Mouse (Mus musculus) midbrain, embryonic 14.5 days (tissue): Measurements from ENCODE around the gene Slc2a12. TPM values are rescaled to one million over a fixed set of nuclear protein-coding genes. Genes with fewer than 3 reads are reported as not detected.

Experiments used
- ATAC-seq: fragments of 200-750 bp; cut with Nextera tagmentation; 2 replicates; pipeline ENCODE4 v1.8.0; 2017; ENCODE audit warnings: moderate number of reproducible peaks, moderate library complexity; ENCODE audit not compliant: low FRiP score, low TSS enrichment
- DNase-seq: peaks from one replicate; pipeline ENCODE4 v3.0.0-alpha.2; 2015
- H3K27ac ChIP-seq: fragments of 300-500 bp; sonication (generic); replicated peaks from 2 replicates; pipeline ENCODE4 v1.5.1; 2014; ENCODE audit warnings: mild to moderate bottlenecking, low read depth, low read length, moderate library complexity
- H3K27me3 ChIP-seq: fragments of 300-500 bp; sonication (generic); 2 replicates; pipeline ENCODE4 v1.6.1; 2014; ENCODE audit warnings: low read length, control low read depth, mixed read lengths; ENCODE audit not compliant: control insufficient read depth, insufficient read depth
- H3K36me3 ChIP-seq: fragments of 300-500 bp; sonication (generic); 2 replicates; pipeline ENCODE4 v1.6.1; 2014; ENCODE audit warnings: low read length, control low read depth; ENCODE audit not compliant: control insufficient read depth, insufficient read depth
- H3K4me1 ChIP-seq: fragments of 300-500 bp; sonication (generic); 2 replicates; pipeline ENCODE4 v1.6.1; 2014; ENCODE audit warnings: mild to moderate bottlenecking, antibody characterized with exemption, low read length, control low read depth; ENCODE audit not compliant: control insufficient read depth, insufficient read depth
- H3K4me2 ChIP-seq: fragments of 300-500 bp; sonication (generic); 2 replicates; pipeline ENCODE4 v1.6.1; 2014; ENCODE audit warnings: mild to moderate bottlenecking, low read length, moderate library complexity
- H3K4me3 ChIP-seq: fragments of 300-500 bp; sonication (generic); replicated peaks from 2 replicates; pipeline ENCODE4 v1.5.1; 2014; ENCODE audit warnings: low read depth, low read length
- H3K9ac ChIP-seq: fragments of 300-500 bp; sonication (generic); replicated peaks from 2 replicates; pipeline ENCODE4 v1.6.1; 2014; ENCODE audit warnings: mild to moderate bottlenecking, low read length, moderate library complexity
- H3K9me3 ChIP-seq: fragments of 300-500 bp; sonication (generic); 2 replicates; pipeline ENCODE4 v1.6.1; 2016; ENCODE audit warnings: low read length, control low read depth, mixed read lengths; ENCODE audit not compliant: control insufficient read depth
- WGBS: fragments of 180-500 bp; shearing (Covaris S2); extraction: QIAGEN DNeasy Blood & Tissue Kit; methylation state at CpG from one replicate; pipeline ENCODE4 v1.1.7; 2014; 5-methylcytosine and 5-hydroxymethylcytosine counted together
- polyA plus RNA-seq: library from polyadenylated mRNA; unstranded; fragments of >200 nt; fragmentation: Nextera tagmentation; extraction: Ambion mirVana; gene quantifications from 2 replicates; pipeline ENCODE4 v1.2.1, GENCODE M21; 2014

Gene Slc2a12
- polyA plus RNA-seq, 1 experiment from 2014 or later = 4.6 TPM

DNA sequence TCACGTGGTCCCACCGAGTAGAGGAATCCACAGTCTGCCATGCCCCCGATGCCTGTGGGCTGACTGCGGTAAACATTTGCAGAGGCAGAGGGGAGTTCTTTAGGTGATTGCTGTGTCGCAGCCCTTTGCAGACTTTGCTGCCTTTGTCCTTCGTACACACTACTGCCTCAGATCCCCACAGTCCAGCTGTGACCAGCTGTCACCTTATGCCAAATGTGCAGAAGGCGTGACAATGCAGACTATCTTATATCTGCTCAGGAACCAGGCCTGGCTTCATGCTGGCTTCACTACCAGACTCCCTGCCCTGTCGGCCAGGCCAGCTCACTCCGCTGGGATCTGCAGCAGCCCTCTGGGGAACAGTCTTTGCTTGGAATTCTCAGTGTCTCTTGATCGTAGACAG, 29.5 kb upstream of the Slc2a12 start:
- 33% methylated on average over 10 of the region's 10 CpGs for WGBS

DNA sequence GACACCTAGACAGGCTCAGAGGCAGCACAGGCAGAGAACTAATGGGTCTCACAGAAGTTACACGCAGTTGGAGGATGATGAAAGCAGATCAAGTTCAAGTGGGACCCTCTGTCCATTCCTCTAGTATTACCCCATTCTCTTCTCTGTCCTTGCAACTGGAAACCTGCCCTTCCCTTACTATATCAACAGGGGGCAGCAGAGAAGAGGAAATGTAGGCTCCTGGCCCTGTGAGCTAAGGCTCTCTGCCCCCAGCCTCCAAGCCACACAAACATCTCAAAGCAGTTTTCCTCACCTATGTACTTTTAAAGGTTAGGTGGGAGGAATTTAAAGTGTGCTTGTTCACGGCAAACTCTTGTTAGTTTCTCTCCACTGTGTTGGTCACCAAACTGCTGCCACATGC, 26.0 kb upstream of the Slc2a12 start:
- Histone ChIP-seq H3K4me3 (no peak overlapping the region), H3K36me3 (no peaks in the 10 kb centered on the region), H3K4me1 (no peaks in the 10 kb centered on the region), H3K27ac (no peak overlapping the region), H3K9me3 (no peaks in the 10 kb centered on the region), H3K4me2 (no peak overlapping the region), H3K9ac (no peak overlapping the region), H3K27me3 (no peaks in the 10 kb centered on the region)
- WGBS = 67% methylated on average over 2 of the region's 2 CpGs
- peak; percentile 28 for DNase-seq
- no peak for ATAC-seq

More for the DNA sequence above, 29.5 kb upstream of the Slc2a12 start:
- H3K9me3 ChIP-seq = no peaks in the 10 kb centered on the region
- H3K27ac ChIP-seq = no peak overlapping the region
- no peaks in the 10 kb centered on the region for H3K36me3 ChIP-seq
- H3K4me2 ChIP-seq = no peak overlapping the region
- no peaks in the 10 kb centered on the region for H3K4me1 ChIP-seq
- DNase-seq (no peak), ATAC-seq (no peak)
- H3K9ac ChIP-seq = no peak overlapping the region
- no peaks in the 10 kb centered on the region for H3K27me3 ChIP-seq
- no peak overlapping the region for H3K4me3 ChIP-seq

DNA sequence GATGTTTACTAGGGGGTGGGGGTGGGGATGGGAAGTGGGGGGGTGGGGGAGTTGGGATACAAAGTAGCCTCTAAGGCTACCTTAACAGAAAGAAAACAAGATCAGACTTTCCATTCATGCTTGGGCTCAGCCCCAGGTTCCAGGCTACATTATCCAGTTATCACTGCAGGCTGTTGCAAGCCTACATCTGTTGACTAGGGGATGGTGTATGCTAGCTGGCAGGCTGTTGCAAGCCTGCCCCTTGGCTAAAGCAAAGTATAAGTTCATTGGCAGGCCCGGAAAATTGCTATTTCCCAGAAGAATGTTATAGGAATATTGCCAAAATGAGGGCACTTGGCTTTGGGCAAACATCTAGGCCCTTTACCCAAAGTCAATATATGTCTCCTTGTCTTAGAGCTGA, 16.0 kb upstream of the Slc2a12 start:
- H3K36me3 ChIP-seq = no peaks in the 10 kb centered on the region
- no peak overlapping the region for H3K4me2 ChIP-seq
- H3K4me3 ChIP-seq = no peak overlapping the region
- H3K9me3 ChIP-seq = no peaks in the 10 kb centered on the region
- H3K27ac ChIP-seq = no peak overlapping the region
- no peaks in the 10 kb centered on the region for H3K4me1 ChIP-seq
- 81% methylated on average over 1 of the region's 1 CpGs for WGBS
- H3K27me3 ChIP-seq = no peaks in the 10 kb centered on the region
- ATAC-seq (no peak), DNase-seq (no peak)
- H3K9ac ChIP-seq = no peak overlapping the region

DNA sequence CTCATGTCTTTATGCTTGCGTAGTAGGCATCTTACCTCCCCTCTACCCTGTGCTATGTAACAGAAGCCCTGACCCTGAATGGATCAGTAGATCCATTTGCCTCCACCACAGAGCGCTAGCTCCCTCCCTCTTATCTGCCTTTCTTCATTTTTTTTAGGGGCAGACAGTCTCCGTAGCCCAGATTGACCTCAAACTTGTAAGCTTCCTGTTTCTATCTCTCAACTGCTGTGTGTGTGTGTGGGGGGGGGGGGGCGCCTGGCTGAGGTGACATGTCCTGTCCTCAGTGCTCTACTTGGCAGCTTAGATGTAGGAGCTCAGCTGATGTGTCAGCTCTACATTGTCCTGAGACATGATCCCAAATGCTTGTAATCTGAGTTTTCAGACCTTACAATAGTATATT, 13.7 kb upstream of the Slc2a12 start:
- DNase-seq (no peak), ATAC-seq (no peak)
- no peak overlapping the region for H3K4me2 ChIP-seq
- no peak overlapping the region for H3K9ac ChIP-seq
- no peak overlapping the region for H3K4me3 ChIP-seq
- H3K36me3 ChIP-seq = no peaks in the 10 kb centered on the region
- H3K4me1 ChIP-seq = no peaks in the 10 kb centered on the region
- 82% methylated on average over 4 of the region's 4 CpGs for WGBS
- no peaks in the 10 kb centered on the region for H3K9me3 ChIP-seq
- no peak overlapping the region for H3K27ac ChIP-seq
- H3K27me3 ChIP-seq = no peaks in the 10 kb centered on the region

DNA sequence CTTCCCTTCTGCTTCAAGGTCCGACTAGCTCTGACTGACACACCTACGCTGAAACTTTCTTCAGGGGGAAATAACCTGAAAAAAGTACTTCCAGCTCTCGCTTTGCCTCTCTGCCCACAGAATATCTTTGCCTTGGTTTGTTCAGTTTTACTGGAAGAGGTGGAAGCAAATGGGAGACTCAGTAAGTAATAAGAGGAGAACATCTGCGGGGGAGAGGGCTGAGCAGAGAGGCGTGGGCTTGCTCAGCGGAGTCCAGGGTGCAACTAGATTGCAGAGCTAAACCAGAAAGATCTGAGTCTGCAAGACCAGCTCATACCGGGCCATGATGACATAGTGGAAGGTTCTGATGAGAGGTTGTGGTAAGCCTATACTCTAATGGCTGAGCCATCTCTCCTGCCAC, 13.3 kb upstream of the Slc2a12 start:
- Histone ChIP-seq H3K36me3 (no peaks in the 10 kb centered on the region), H3K9ac (no peak overlapping the region), H3K9me3 (no peaks in the 10 kb centered on the region), H3K4me1 (no peaks in the 10 kb centered on the region), H3K27me3 (no peaks in the 10 kb centered on the region), H3K4me3 (no peak overlapping the region), H3K27ac (no peak overlapping the region), H3K4me2 (no peak overlapping the region)
- 91% methylated on average over 7 of the region's 7 CpGs for WGBS
- DNase-seq (no peak), ATAC-seq (no peak)

DNA sequence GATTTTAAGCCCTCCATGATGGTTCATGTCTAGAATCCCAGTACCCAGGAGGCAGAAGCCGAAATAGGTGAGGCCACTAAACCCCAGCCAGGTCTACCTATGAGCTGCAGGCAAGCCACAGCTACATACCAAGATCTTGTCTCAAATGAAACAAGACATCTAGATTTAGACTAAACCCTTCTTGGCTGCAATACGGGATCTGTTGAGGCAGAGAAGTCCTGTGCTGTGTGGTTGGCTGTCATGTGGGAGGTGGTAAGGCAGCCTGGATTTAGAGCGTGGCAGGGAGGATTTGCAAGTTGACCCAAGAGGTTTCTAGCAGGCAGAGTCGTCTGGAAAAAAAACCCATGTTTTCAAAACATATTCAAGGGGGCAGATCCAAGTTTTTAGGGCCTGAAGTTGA, 12.9 kb upstream of the Slc2a12 start:
- Histone ChIP-seq H3K27ac (no peak overlapping the region), H3K9me3 (no peaks in the 10 kb centered on the region), H3K4me1 (no peaks in the 10 kb centered on the region), H3K36me3 (no peaks in the 10 kb centered on the region), H3K4me2 (no peak overlapping the region), H3K27me3 (no peaks in the 10 kb centered on the region), H3K4me3 (no peak overlapping the region), H3K9ac (no peak overlapping the region)
- WGBS = 80% methylated on average over 4 of the region's 4 CpGs
- ATAC-seq (no peak), DNase-seq (no peak)

DNA sequence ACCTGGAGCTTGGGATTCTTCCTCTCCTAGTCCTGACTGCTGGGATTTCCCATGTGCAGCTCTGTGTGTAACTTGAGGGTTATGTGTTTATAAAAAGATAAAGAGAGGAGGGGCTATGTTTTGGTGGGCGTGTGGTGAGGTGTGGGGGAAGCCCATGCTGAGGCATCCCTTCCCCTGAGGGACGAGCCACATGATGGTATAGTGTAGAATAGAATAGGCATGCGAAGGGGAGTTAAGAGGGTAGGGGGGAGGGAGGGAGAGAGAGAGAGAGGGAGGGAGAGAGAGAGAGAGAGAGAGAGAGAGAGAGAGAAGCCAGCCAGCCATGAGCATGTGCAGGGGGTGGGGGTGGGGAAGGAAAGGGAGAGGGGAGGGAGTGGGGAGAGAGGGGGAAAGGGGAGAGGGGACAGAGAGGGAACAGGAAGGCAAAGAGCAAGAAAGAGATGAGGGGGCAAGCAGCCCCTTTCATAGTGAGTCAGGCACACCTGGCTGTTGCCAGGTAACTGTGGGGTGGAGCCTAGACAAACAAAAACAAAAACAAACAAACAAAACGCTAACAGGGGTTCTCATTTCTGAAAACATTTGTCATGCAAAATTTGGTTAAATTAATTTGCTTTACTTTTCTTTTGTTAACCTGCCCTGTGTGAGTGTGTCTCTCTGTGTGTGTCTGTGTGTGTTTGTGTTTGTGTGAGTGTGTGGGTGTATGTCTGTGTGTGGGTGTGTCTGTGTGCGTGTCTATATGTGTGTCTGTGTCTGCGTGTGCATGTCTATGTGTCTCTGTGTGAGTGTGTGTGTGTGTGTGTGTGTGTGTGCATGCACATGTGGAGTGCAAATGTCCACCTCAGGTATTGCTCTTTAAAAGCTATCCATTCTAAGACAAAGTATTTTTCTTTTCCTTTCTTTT, 11.2 kb upstream of the Slc2a12 start:
- Histone ChIP-seq H3K4me1 (no peaks in the 10 kb centered on the region), H3K27ac (no peak overlapping the region), H3K9me3 (no peaks in the 10 kb centered on the region), H3K36me3 (no peaks in the 10 kb centered on the region), H3K9ac (no peak overlapping the region), H3K27me3 (no peaks in the 10 kb centered on the region), H3K4me3 (no peak overlapping the region), H3K4me2 (no peak overlapping the region)
- DNase-seq = no peak
- 38% methylated on average over 6 of the region's 6 CpGs for WGBS
- peak; percentile 39 for ATAC-seq

DNA sequence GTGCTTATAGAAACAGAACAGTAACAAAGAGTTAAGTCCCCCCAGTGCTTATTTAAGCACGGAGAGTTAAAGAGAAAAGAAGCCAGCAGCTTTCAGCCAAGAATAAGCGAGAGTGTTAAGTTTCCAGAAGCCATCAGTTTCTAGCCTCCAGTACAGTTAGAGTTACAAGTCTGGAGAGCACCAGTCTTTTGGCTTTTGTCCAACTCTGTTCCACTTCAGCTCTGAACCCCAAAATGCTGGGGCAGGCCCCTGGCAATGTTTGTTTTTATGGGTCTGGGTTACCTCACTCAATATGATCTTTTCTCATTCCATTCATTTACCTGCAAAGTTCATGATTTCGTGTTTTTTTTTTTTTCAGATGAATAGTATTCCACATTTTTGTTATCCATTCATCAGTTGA, 7.6 kb upstream of the Slc2a12 start:
- no peaks in the 10 kb centered on the region for H3K27me3 ChIP-seq
- H3K27ac ChIP-seq = no peak overlapping the region
- no peak overlapping the region for H3K4me2 ChIP-seq
- H3K4me1 ChIP-seq = no peaks in the 10 kb centered on the region
- ATAC-seq (no peak), DNase-seq (no peak)
- no peak overlapping the region for H3K9ac ChIP-seq
- H3K4me3 ChIP-seq = no peak overlapping the region
- WGBS = 49% methylated on average over 3 of the region's 3 CpGs
- no peaks in the 10 kb centered on the region for H3K36me3 ChIP-seq
- no peaks in the 10 kb centered on the region for H3K9me3 ChIP-seq

DNA sequence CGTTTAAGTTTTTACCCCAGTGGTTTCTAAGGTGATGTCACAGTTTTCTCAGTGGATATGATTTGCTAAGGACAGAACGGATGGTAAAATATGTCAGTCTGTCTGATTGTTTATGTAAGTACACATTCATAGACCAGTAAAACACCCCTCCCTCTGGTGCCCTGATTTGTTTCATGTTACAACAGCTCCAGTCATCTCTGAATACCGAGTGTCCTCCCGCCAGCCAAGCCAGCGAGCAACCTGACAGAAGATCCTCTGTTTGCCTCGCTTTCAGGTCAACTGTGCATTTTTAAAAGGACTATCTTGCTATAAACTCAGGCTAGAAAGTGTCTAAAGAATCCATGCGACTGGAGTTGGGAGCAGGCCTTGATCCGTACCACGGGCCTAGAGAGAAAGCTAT, 640 bp upstream of the Slc2a12 start:
- Histone ChIP-seq H3K4me2 (no peak overlapping the region), H3K9ac (no peak overlapping the region), H3K4me1 (0 out of 2 replicates have a peak, but pooled peaks cover 6% of the 10 kb centered on the region), H3K36me3 (no peaks in the 10 kb centered on the region), H3K27me3 (no peaks in the 10 kb centered on the region), H3K9me3 (no peaks in the 10 kb centered on the region), H3K4me3 (no peak overlapping the region), H3K27ac (no peak overlapping the region)
- 60% methylated on average over 9 of the region's 9 CpGs for WGBS
- ATAC-seq = peak; percentile 32; the same call in 1 of the 2 replicates
- no peak for DNase-seq
